Mouse (Mus musculus): ENCODE measurements at regions not wholly inside any gene's neighbourhood (a gene's known extent, or its start where the extent isn't known, plus 50 kb on each side); places are given as distances from the start of the nearest gene placed in this dataset.
"Not testable (repeated sequence)": the region's sequence is repeated elsewhere in the genome, so short reads cannot be mapped to it uniquely, and the experiment has no call there.

- no peak for DNase-seq
Observed at GRCm38 (mm10) chr4:84173441-84173840, 501.6 kb downstream of the Bnc2 start.

GRCm38 (mm10) chr4:84176457-84176856 lies 498.6 kb downstream of the Bnc2 start:
- not testable (repeated sequence) for DNase-seq

GRCm38 (mm10) chr4:84177827-84178226 lies 497.2 kb downstream of the Bnc2 start:
- no peak for DNase-seq

GRCm38 (mm10) chr4:84184436-84184835 lies 490.6 kb downstream of the Bnc2 start:
- no peak for DNase-seq

- DNase-seq, result no peak
Observed at GRCm38 (mm10) chr4:84184844-84185243, 490.2 kb downstream of the Bnc2 start.

- no peak for DNase-seq
Observed at GRCm38 (mm10) chr4:84189315-84189714, 485.8 kb downstream of the Bnc2 start.

- no peak for DNase-seq
Observed at GRCm38 (mm10) chr4:84191303-84191702, 483.8 kb downstream of the Bnc2 start.

GRCm38 (mm10) chr4:84192301-84192700 lies 482.8 kb downstream of the Bnc2 start:
- peak in 1 of 2 experiments; percentile 3 for DNase-seq

GRCm38 (mm10) chr4:84196732-84197131 lies 478.3 kb downstream of the Bnc2 start:
- no peak for DNase-seq

GRCm38 (mm10) chr4:84198176-84198575 lies 476.9 kb downstream of the Bnc2 start:
- no peak for DNase-seq

GRCm38 (mm10) chr4:84199181-84199656 lies 475.9 kb downstream of the Bnc2 start:
- no peak for DNase-seq

GRCm38 (mm10) chr4:84201001-84201400 lies 474.1 kb downstream of the Bnc2 start:
- DNase-seq, result no peak

- DNase-seq, result no peak
Observed at GRCm38 (mm10) chr4:84202231-84202630, 472.8 kb downstream of the Bnc2 start.

GRCm38 (mm10) chr4:84203680-84204079 lies 471.4 kb downstream of the Bnc2 start:
- peak in 1 of 2 experiments; percentile 4 for DNase-seq

- DNase-seq, result no peak
Observed at GRCm38 (mm10) chr4:84204777-84205176, 470.3 kb downstream of the Bnc2 start.

GRCm38 (mm10) chr4:84208175-84208574 lies 466.9 kb downstream of the Bnc2 start:
- DNase-seq, result no peak

- DNase-seq, result no peak
Observed at GRCm38 (mm10) chr4:84209538-84209937, 465.5 kb downstream of the Bnc2 start.

- no peak for DNase-seq
Observed at GRCm38 (mm10) chr4:84211311-84211875, 463.7 kb downstream of the Bnc2 start.

GRCm38 (mm10) chr4:84212004-84212403 lies 463.1 kb downstream of the Bnc2 start:
- DNase-seq, result no peak

GRCm38 (mm10) chr4:84214523-84214922 lies 460.6 kb downstream of the Bnc2 start:
- no peak for DNase-seq

GRCm38 (mm10) chr4:84218961-84219360 lies 456.1 kb downstream of the Bnc2 start:
- no peak for DNase-seq

- DNase-seq, result no peak
Observed at GRCm38 (mm10) chr4:84222057-84222717, 452.9 kb downstream of the Bnc2 start.

GRCm38 (mm10) chr4:84222805-84223335 lies 452.2 kb downstream of the Bnc2 start:
- no peak for DNase-seq

GRCm38 (mm10) chr4:84224556-84224955 lies 450.5 kb downstream of the Bnc2 start:
- no peak for DNase-seq

Measured in lung, adult 18-20 months (tissue).